Mouse (Mus musculus): ENCODE results near the gene Olfr325.

Olfr325 gene

GRCm38 (mm10) chr11:58630401-58630800 is 52.9 kb downstream of the Olfr325 start, which contains the start of gene Olfr323:
Gene Olfr323 (minus strand): TSS chr11:58630501.
- no peak for DNase-seq (ENCODE audit: low read depth, low spot score)
